Mouse (Mus musculus): Measurements from ENCODE around the gene Rhobtb1. TPM values are rescaled to one million over a fixed set of nuclear protein-coding genes. Genes with fewer than 3 reads are reported as not detected.

Gene Rhobtb1
- polyA plus RNA-seq, 1 experiment from 2014 or later = 26.1 TPM

DNA sequence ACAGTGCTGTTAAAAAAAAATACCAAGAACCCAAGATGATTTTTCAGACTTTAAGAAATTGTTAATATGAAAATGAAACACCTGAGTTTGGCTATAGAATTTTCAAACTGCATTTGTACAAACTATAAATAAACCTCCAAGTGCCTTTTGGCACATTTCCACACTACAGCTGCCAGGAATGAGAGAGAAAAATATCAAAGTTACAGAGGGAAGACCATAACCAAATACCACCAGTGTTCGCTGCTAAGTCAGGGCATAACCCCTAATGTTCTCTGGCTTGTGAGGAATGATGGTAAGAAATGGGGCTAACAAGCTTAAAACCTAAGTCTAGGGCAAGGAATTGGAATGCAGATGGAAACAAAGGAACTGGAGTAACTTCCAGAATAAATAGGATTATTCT is 31.8 kb upstream of the Rhobtb1 start:
- Histone ChIP-seq H3K27me3 (replicated peaks; ENCODE audit: control insufficient read depth, insufficient read depth, low read length) (no peaks in the 10 kb centered on the region), H3K27ac (ENCODE audit: low read depth) (no peak overlapping the region), H3K4me3 (ENCODE audit: low read depth, low read length) (no peak overlapping the region), H3K4me1 (replicated peaks; ENCODE audit: control insufficient read depth, insufficient read depth, low read length) (0 out of 2 replicates have a peak, but pooled peaks cover 6% of the 10 kb centered on the region), H3K4me2 (ENCODE audit: low read length) (no peak overlapping the region), H3K9ac (ENCODE audit: low read length) (no peak overlapping the region), H3K9me3 (ENCODE audit: control insufficient read depth, low read length) (0 out of 2 replicates have a peak, but pooled peaks cover 2% of the 10 kb centered on the region), H3K36me3 (ENCODE audit: control insufficient read depth, insufficient read depth, low read length) (no peaks in the 10 kb centered on the region)
- ATAC-seq (replicated peaks; ENCODE audit: low FRiP score, low TSS enrichment, low read depth) (no peak), DNase-seq (ENCODE audit: low spot score) (no peak)
- WGBS = 60% methylated on average over 1 of the region's 1 CpGs

DNA sequence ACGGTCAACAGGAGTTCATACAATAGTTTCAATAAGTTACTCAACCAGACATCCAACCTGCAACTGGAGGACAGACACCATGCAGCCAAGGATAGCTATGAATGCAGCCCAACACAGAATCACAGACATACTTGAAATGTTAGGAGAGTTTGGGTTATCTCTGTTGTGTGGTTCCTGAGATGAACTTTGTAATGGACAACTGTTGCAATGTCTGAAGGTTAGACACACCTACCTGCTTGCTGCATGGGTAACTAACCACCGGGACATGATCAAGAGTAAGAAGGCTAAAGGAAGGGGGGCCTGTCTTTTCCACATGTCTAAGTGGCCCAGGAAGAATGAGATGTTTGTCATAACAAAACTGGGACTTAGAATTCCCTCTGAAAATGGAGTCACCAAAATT is 24.7 kb upstream of the Rhobtb1 start:
- WGBS = 93% methylated on average over 2 of the region's 2 CpGs
- ATAC-seq (replicated peaks; ENCODE audit: low FRiP score, low TSS enrichment, low read depth) = no peak

DNA sequence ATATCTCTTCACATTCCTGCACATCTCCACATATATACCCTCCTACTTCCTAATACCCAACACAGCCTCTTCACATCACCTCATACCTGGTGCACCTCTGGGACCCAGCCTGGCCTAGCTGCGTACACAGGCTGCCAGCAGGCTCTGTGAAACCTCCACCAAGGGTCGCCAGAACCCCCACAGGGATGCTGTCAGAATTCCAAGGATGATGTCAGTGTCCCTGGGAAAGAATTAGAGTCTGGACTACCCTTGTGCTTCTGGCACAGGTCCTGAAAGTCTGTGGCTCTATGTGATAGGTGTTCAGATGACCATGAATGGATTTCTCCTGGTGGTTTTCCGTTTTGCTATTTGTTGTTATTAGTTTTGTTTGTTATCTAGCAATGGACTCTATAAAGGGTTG is 22.7 kb upstream of the Rhobtb1 start:
- DNase-seq (ENCODE audit: low spot score) (no peak), ATAC-seq (replicated peaks; ENCODE audit: low FRiP score, low TSS enrichment, low read depth) (no peak)
- Histone ChIP-seq H3K4me3 (ENCODE audit: low read depth, low read length) (no peak overlapping the region), H3K9ac (ENCODE audit: low read length) (no peak overlapping the region), H3K27me3 (replicated peaks; ENCODE audit: control insufficient read depth, insufficient read depth, low read length) (no peaks in the 10 kb centered on the region), H3K27ac (ENCODE audit: low read depth) (no peak overlapping the region), H3K9me3 (ENCODE audit: control insufficient read depth, low read length) (no peaks in the 10 kb centered on the region), H3K4me1 (replicated peaks; ENCODE audit: control insufficient read depth, insufficient read depth, low read length) (no peaks in the 10 kb centered on the region), H3K36me3 (ENCODE audit: control insufficient read depth, insufficient read depth, low read length) (no peaks in the 10 kb centered on the region), H3K4me2 (ENCODE audit: low read length) (no peak overlapping the region)
- WGBS = 78% methylated on average over 3 of the region's 3 CpGs

More for the DNA sequence above, 24.7 kb upstream of the Rhobtb1 start:
- Histone ChIP-seq H3K4me1 (replicated peaks; ENCODE audit: control insufficient read depth, insufficient read depth, low read length) (no peaks in the 10 kb centered on the region), H3K4me2 (ENCODE audit: low read length) (no peak overlapping the region), H3K27me3 (replicated peaks; ENCODE audit: control insufficient read depth, insufficient read depth, low read length) (no peaks in the 10 kb centered on the region), H3K9ac (ENCODE audit: low read length) (no peak overlapping the region), H3K4me3 (ENCODE audit: low read depth, low read length) (no peak overlapping the region), H3K27ac (ENCODE audit: low read depth) (no peak overlapping the region), H3K36me3 (ENCODE audit: control insufficient read depth, insufficient read depth, low read length) (no peaks in the 10 kb centered on the region), H3K9me3 (ENCODE audit: control insufficient read depth, low read length) (no peaks in the 10 kb centered on the region)
- no peak for DNase-seq (ENCODE audit: low spot score)

DNA sequence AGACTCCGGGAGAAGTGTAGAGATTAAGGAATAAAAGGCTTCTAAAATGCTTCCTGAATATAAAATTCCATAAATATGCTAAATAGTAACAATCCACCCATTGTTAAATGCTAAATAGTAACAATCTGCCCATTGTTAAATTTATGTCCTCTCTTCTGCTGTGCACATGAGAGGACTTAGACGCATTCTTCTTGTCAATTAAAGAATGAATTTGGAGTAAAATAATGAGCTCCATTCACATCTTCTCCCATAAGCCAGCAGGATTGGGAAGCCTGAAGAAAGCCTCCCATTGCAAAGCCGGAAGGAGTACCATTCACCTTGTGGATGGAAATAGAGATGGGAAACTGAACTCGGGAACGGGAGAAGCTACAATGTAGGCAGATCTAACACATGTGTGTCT is 20.6 kb upstream of the Rhobtb1 start:
- no peak for ATAC-seq (replicated peaks; ENCODE audit: low FRiP score, low TSS enrichment, low read depth)

DNA sequence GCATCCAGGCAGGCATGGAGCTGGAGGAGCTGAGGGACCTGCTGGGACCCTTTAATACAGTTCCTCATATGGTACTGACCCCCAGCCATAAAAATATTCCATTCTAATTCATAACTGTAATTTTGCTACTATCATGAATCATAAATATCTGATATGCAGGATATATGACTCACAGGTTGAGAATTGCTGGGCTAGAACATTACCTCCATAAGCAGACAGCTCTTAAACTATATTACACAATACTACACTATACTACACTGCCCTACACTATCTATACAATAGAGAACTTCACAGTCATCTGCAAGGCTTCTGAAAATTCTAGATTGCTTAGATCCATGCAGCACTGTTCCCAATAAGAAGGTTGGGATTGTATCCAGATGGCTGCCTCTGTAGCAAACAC is 16.9 kb upstream of the Rhobtb1 start:
- no peak overlapping the region for H3K4me2 ChIP-seq (ENCODE audit: low read length)
- no peaks in the 10 kb centered on the region for H3K36me3 ChIP-seq (ENCODE audit: control insufficient read depth, insufficient read depth, low read length)
- DNase-seq (ENCODE audit: low spot score) = no peak
- H3K27me3 ChIP-seq (replicated peaks; ENCODE audit: control insufficient read depth, insufficient read depth, low read length) = no peaks in the 10 kb centered on the region
- no peak overlapping the region for H3K4me3 ChIP-seq (ENCODE audit: low read depth, low read length)
- no peaks in the 10 kb centered on the region; the same call in 1 of the 2 replicates for H3K4me1 ChIP-seq (replicated peaks; ENCODE audit: control insufficient read depth, insufficient read depth, low read length)
- H3K27ac ChIP-seq (ENCODE audit: low read depth) = no peak overlapping the region
- no peak for ATAC-seq (replicated peaks; ENCODE audit: low FRiP score, low TSS enrichment, low read depth)
- no peaks in the 10 kb centered on the region for H3K9me3 ChIP-seq (ENCODE audit: control insufficient read depth, low read length)
- no peak overlapping the region for H3K9ac ChIP-seq (ENCODE audit: low read length)

More for the DNA sequence above, 20.6 kb upstream of the Rhobtb1 start:
- WGBS = 81% methylated on average over 5 of the region's 5 CpGs
- H3K4me1 ChIP-seq (replicated peaks; ENCODE audit: control insufficient read depth, insufficient read depth, low read length) = no peaks in the 10 kb centered on the region
- no peak overlapping the region for H3K27ac ChIP-seq (ENCODE audit: low read depth)
- no peak for DNase-seq (ENCODE audit: low spot score)
- no peaks in the 10 kb centered on the region for H3K9me3 ChIP-seq (ENCODE audit: control insufficient read depth, low read length)
- no peaks in the 10 kb centered on the region for H3K36me3 ChIP-seq (ENCODE audit: control insufficient read depth, insufficient read depth, low read length)
- no peak overlapping the region for H3K4me3 ChIP-seq (ENCODE audit: low read depth, low read length)
- no peak overlapping the region for H3K4me2 ChIP-seq (ENCODE audit: low read length)
- H3K9ac ChIP-seq (ENCODE audit: low read length) = no peak overlapping the region
- H3K27me3 ChIP-seq (replicated peaks; ENCODE audit: control insufficient read depth, insufficient read depth, low read length) = no peaks in the 10 kb centered on the region

DNA sequence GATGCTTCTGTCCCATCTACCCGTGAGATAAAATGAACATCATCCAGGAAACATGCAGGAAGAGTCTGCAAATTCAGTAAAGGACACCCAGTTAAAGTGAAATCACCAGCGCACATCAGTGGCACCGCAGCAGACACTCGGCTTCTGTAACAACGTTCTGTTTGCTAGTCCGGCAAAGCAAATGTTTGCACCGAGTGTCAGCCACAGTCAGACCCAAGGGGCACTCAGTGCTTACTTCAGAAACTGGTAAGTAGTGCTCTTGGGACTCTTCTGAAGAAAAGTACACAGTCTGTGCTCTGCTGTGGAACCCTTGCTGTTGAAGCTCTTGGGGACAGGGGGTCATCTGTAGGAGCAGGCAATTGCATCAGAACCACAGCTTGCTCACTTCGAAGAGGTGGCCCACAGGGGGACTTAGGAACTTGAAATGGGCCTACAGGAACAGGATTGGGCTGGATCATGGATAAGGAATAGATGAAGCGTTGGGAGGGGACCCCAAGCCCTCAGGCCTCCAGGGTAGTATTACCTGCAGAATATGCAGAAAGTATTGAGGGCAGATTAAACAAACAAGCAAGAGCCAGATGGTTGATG is 14.9 kb upstream of the Rhobtb1 start:
- no peak overlapping the region for H3K9ac ChIP-seq (ENCODE audit: low read length)
- H3K27me3 ChIP-seq (replicated peaks; ENCODE audit: control insufficient read depth, insufficient read depth, low read length) = no peaks in the 10 kb centered on the region
- no peaks in the 10 kb centered on the region for H3K36me3 ChIP-seq (ENCODE audit: control insufficient read depth, insufficient read depth, low read length)
- no peaks in the 10 kb centered on the region for H3K9me3 ChIP-seq (ENCODE audit: control insufficient read depth, low read length)
- no peak overlapping the region for H3K4me2 ChIP-seq (ENCODE audit: low read length)
- ATAC-seq (replicated peaks; ENCODE audit: low FRiP score, low TSS enrichment, low read depth) (no peak), DNase-seq (ENCODE audit: low spot score) (no peak)
- 26% methylated on average over 9 of the region's 9 CpGs for whole genome bisulfite sequencing
- H3K27ac ChIP-seq (ENCODE audit: low read depth) = peak overlapping the region; percentile 16; the same call in 1 of the 2 replicates
- H3K4me3 ChIP-seq (ENCODE audit: low read depth, low read length) = no peak overlapping the region
- no peaks in the 10 kb centered on the region; the same call in 1 of the 2 replicates for H3K4me1 ChIP-seq (replicated peaks; ENCODE audit: control insufficient read depth, insufficient read depth, low read length)

DNA sequence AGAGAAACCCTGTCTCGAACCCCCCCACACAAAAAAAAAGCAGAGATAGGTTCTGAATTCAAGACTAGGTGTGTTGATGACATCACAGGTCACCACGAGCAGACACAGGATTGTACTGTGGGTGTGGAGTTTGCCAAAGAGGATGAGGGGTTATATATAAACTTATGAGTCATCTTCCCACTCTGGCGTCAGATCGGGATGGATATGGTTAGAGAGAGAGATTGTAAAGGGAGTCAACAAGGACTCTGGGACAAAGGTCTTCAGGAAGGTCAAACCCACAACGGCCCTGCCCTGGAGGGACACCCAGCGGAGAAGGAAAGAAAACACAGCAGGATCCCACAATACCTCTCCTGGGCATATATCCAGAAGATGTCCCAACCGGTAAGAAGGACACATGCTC is 2.0 kb upstream of the Rhobtb1 start:
- H3K27ac ChIP-seq (ENCODE audit: low read depth) = no peak overlapping the region
- H3K36me3 ChIP-seq (ENCODE audit: control insufficient read depth, insufficient read depth, low read length) = no peaks in the 10 kb centered on the region

DNA sequence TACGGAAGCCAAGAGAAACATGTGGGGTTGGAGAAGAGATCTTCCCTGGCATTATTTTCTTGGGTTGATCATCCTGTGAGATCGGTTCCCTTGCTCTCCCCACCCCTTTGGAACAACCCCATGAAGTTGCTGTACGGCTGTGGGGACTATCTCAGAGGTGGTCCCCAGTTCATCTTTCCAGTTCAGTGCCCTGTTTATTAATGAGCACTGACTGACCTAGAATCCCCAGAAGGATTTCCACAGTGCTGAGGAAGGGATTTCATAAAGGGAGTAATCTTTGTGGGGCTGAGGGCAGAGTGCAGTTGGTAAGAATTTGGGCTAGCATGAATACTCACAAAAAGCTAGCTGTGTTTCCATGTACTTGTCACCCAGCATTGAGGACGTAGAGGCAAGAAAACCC is 1.7 kb downstream of the Rhobtb1 start:
- no peak overlapping the region for H3K4me2 ChIP-seq (ENCODE audit: low read length)
- H3K27ac ChIP-seq (ENCODE audit: low read depth) = no peak overlapping the region
- WGBS = 86% methylated on average over 4 of the region's 4 CpGs
- no peaks in the 10 kb centered on the region for H3K36me3 ChIP-seq (ENCODE audit: control insufficient read depth, insufficient read depth, low read length)
- no peaks in the 10 kb centered on the region for H3K27me3 ChIP-seq (replicated peaks; ENCODE audit: control insufficient read depth, insufficient read depth, low read length)
- no peak overlapping the region for H3K4me3 ChIP-seq (ENCODE audit: low read depth, low read length)
- no peak overlapping the region for H3K9ac ChIP-seq (ENCODE audit: low read length)
- 0 out of 2 replicates have a peak, but pooled peaks cover 4% of the 10 kb centered on the region for H3K4me1 ChIP-seq (replicated peaks; ENCODE audit: control insufficient read depth, insufficient read depth, low read length)
- DNase-seq (ENCODE audit: low spot score) (no peak), ATAC-seq (replicated peaks; ENCODE audit: low FRiP score, low TSS enrichment, low read depth) (no peak)
- no peaks in the 10 kb centered on the region for H3K9me3 ChIP-seq (ENCODE audit: control insufficient read depth, low read length)

More for the DNA sequence above, 2.0 kb upstream of the Rhobtb1 start:
- Histone ChIP-seq H3K4me3 (ENCODE audit: low read depth, low read length) (no peak overlapping the region), H3K4me2 (ENCODE audit: low read length) (no peak overlapping the region), H3K9me3 (ENCODE audit: control insufficient read depth, low read length) (no peaks in the 10 kb centered on the region), H3K4me1 (replicated peaks; ENCODE audit: control insufficient read depth, insufficient read depth, low read length) (no peaks in the 10 kb centered on the region), H3K27me3 (replicated peaks; ENCODE audit: control insufficient read depth, insufficient read depth, low read length) (no peaks in the 10 kb centered on the region), H3K9ac (ENCODE audit: low read length) (no peak overlapping the region)
- DNase-seq (ENCODE audit: low spot score) = no peak
- 83% methylated on average over 7 of the region's 7 CpGs for WGBS
- ATAC-seq (replicated peaks; ENCODE audit: low FRiP score, low TSS enrichment, low read depth) = no peak

DNA sequence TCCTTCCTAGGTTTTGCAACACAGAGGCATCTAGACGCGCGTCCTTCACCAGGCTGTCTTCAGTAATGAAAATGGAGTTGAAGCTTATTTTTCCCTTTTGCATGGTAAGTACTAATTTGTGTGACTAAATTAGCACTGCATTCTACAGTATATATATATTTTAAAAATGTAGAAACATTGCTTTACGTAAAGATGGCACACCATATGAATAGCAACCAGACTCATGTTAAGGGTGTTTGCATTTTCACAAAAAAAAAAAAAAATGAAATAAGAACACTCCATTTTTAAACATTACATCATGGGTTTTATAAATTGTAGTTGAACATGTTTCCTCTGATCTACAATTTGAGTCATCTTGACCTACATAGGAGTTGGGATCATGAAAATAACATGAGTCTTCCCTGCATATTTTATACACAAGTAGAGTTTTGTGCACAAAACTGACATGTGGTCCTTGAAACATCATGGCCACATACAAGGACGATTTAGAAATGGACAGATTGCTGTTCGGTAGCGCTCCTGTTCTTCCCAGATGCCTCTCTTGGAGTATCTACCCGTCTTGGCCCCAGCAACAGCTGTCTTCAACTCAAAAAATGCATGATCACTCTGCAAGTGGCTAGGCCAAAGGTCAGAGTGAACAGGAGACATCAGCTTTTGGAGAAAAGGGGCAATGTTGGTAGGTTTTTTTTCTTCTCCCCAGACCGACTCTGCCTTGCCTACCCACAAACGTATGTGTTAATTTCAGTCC is 4.4 kb downstream of the Rhobtb1 start:
- H3K4me1 ChIP-seq (replicated peaks; ENCODE audit: control insufficient read depth, insufficient read depth, low read length) = 0 out of 2 replicates have a peak, but pooled peaks cover 4% of the 10 kb centered on the region
- WGBS = 84% methylated on average over 10 of the region's 10 CpGs
- H3K9me3 ChIP-seq (ENCODE audit: control insufficient read depth, low read length) = no peaks in the 10 kb centered on the region

More for the DNA sequence above, 4.4 kb downstream of the Rhobtb1 start:
- Histone ChIP-seq H3K27ac (ENCODE audit: low read depth) (no peak overlapping the region), H3K4me3 (ENCODE audit: low read depth, low read length) (no peak overlapping the region), H3K4me2 (ENCODE audit: low read length) (no peak overlapping the region), H3K36me3 (ENCODE audit: control insufficient read depth, insufficient read depth, low read length) (no peaks in the 10 kb centered on the region), H3K9ac (ENCODE audit: low read length) (no peak overlapping the region), H3K27me3 (replicated peaks; ENCODE audit: control insufficient read depth, insufficient read depth, low read length) (no peaks in the 10 kb centered on the region)
- DNase-seq (ENCODE audit: low spot score) (no peak), ATAC-seq (replicated peaks; ENCODE audit: low FRiP score, low TSS enrichment, low read depth) (no peak)

Data from intestine, embryonic 14.5 days (tissue).